Mouse (Mus musculus) myocyte (in vitro differentiated cells): ENCODE results near the gene Snrk. TPM values are rescaled to one million over a fixed set of nuclear protein-coding genes. Genes with fewer than 3 reads are reported as not detected.
"Not testable (repeated sequence)": the region's sequence is repeated elsewhere in the genome, so short reads cannot be mapped to it uniquely, and the experiment has no call there.

Source experiments
- H3K27me3 ChIP-seq: one replicate; pipeline ENCODE4 v1.6.1; 2011; ENCODE audit not compliant: control insufficient read depth, insufficient read depth, insufficient read length
- H3K36me3 ChIP-seq: one replicate; pipeline ENCODE4 v1.6.1; 2011; ENCODE audit not compliant: control insufficient read depth, insufficient read depth
- H3K4me2 ChIP-seq: one replicate; pipeline ENCODE4 v1.6.1; 2011; ENCODE audit warnings: low read depth, control low read depth
- H3K4me3 ChIP-seq: one replicate; pipeline ENCODE4 v1.5.1; 2011; ENCODE audit warnings: mild to moderate bottlenecking, control low read depth, moderate library complexity
- H3K79me2 ChIP-seq: one replicate; pipeline ENCODE4 v1.6.1; 2011; ENCODE audit not compliant: control insufficient read depth, insufficient read depth
- H3ac ChIP-seq: one replicate; pipeline ENCODE4 v1.6.1; 2011; ENCODE audit not compliant: control insufficient read depth, insufficient read length
- CEBPB ChIP-seq: IDR thresholded peaks from 2 replicates; pipeline ENCODE4 v1.6.1; 2011; ENCODE audit warnings: mild to moderate bottlenecking, moderate library complexity; ENCODE audit not compliant: poor library complexity, insufficient read depth, severe bottlenecking
- E2F4 ChIP-seq: IDR thresholded peaks from one replicate; pipeline ENCODE4 v1.6.1; 2011; ENCODE audit warnings: mild to moderate bottlenecking, control low read depth, moderate library complexity; ENCODE audit not compliant: insufficient read depth
- MAX ChIP-seq: IDR thresholded peaks from one replicate; pipeline ENCODE4 v1.6.1; 2011; ENCODE audit warnings: low read depth, mild to moderate bottlenecking, control low read depth
- MYOD1 ChIP-seq, 3 experiments: IDR thresholded peaks; one replicate each; pipeline ENCODE4 v1.6.1; 2011; ENCODE audit warnings: control low read depth in 2 of 3, low read depth in 2 of 3, mild to moderate bottlenecking in 2 of 3, moderate library complexity in 1 of 3; ENCODE audit not compliant: insufficient read length in 2 of 3, control insufficient read depth in 1 of 3
- MYOG ChIP-seq, 3 experiments: IDR thresholded peaks; one replicate each; pipeline ENCODE4 v1.6.1; 2011; ENCODE audit warnings: control low read depth in 2 of 3, low read depth in 2 of 3, mild to moderate bottlenecking in 2 of 3; ENCODE audit not compliant: insufficient read length in 2 of 3, control insufficient read depth in 1 of 3, insufficient read depth in 1 of 3
- POLR2A ChIP-seq: IDR thresholded peaks from one replicate; pipeline ENCODE4 v1.6.1; 2011; ENCODE audit warnings: low read depth, mild to moderate bottlenecking, control low read depth, moderate library complexity; ENCODE audit not compliant: insufficient read length
- POLR2AphosphoS2 ChIP-seq: IDR thresholded peaks from one replicate; pipeline ENCODE4 v1.6.1; 2011; ENCODE audit warnings: low read depth, control low read depth; ENCODE audit not compliant: insufficient read length
- REST ChIP-seq: IDR thresholded peaks from one replicate; pipeline ENCODE4 v1.6.1; 2011; ENCODE audit warnings: mild to moderate bottlenecking, control low read depth, moderate library complexity; ENCODE audit not compliant: insufficient read depth, insufficient read length
- SRF ChIP-seq: IDR thresholded peaks from one replicate; pipeline ENCODE4 v1.6.1; 2011; ENCODE audit warnings: low read depth; ENCODE audit not compliant: control insufficient read depth, insufficient read length
- TCF12 ChIP-seq: IDR thresholded peaks from one replicate; pipeline ENCODE4 v1.6.1; 2011; ENCODE audit warnings: mild to moderate bottlenecking, control low read depth; ENCODE audit not compliant: poor library complexity, insufficient read depth, severe bottlenecking
- TCF3 ChIP-seq: IDR thresholded peaks from one replicate; pipeline ENCODE4 v1.6.1; 2011; ENCODE audit warnings: low read depth, control low read depth; ENCODE audit not compliant: insufficient read length
- USF1 ChIP-seq: IDR thresholded peaks from one replicate; pipeline ENCODE4 v1.6.1; 2011; ENCODE audit warnings: low read depth, mild to moderate bottlenecking, control low read depth, moderate library complexity
- polyA plus RNA-seq: library from polyadenylated mRNA; unstranded; fragments of >200 nt; fragmentation: generic; extraction: Trizol; gene quantifications from one replicate; pipeline ENCODE4 v1.2.1, GENCODE M21; 2012; ENCODE audit warnings: missing spikeins

Gene Snrk
- polyA plus RNA-seq, 1 experiment, result 9.9 TPM

GRCm38 (mm10) chr9:122153436-122153835 is 36.4 kb downstream of the Snrk start:
- Histone ChIP-seq H3K27me3 (no peaks in the 10 kb centered on the region), H3K36me3 (no peaks in the 10 kb centered on the region), H3K4me3 (no peak overlapping the region), H3ac (no peak overlapping the region), H3K4me2 (no peak overlapping the region), H3K79me2 (no peaks in the 10 kb centered on the region)
- TF ChIP-seq SRF (no peak), TCF3 (no peak), MYOD1 (IDR thresholded peaks at IDR 0.05; ENCODE audit: control insufficient read depth in 1 of 3, insufficient read length in 2 of 3, low read depth in 2 of 3) (no peak), REST (no peak), USF1 (no peak), E2F4 (no peak), CEBPB (no peak), TCF12 (no peak), POLR2AphosphoS2 (no peak), MAX (no peak), POLR2A (no peak)

GRCm38 (mm10) chr9:122155193-122155592 is 38.1 kb downstream of the Snrk start:
- Histone ChIP-seq H3K79me2 (no peaks in the 10 kb centered on the region), H3K36me3 (no peaks in the 10 kb centered on the region), H3K4me3 (no peak overlapping the region), H3K4me2 (no peak overlapping the region), H3K27me3 (no peaks in the 10 kb centered on the region), H3ac (no peak overlapping the region)
- TF ChIP-seq MAX (no peak), MYOG (IDR thresholded peaks at IDR 0.05; ENCODE audit: control insufficient read depth in 1 of 3, insufficient read depth in 1 of 3, insufficient read length in 2 of 3, low read depth in 2 of 3) (no peak), MYOD1 (IDR thresholded peaks at IDR 0.05; ENCODE audit: control insufficient read depth in 1 of 3, insufficient read length in 2 of 3, low read depth in 2 of 3) (no peak), E2F4 (no peak), USF1 (no peak), TCF12 (no peak), REST (no peak), POLR2AphosphoS2 (no peak), TCF3 (no peak), POLR2A (no peak)

- H3K79me2 ChIP-seq, result no peaks in the 10 kb centered on the region
- H3K36me3 ChIP-seq, result no peaks in the 10 kb centered on the region
- H3ac ChIP-seq, result no peak overlapping the region
- H3K27me3 ChIP-seq, result no peaks in the 10 kb centered on the region
- H3K4me2 ChIP-seq, result no peak overlapping the region
- no peak for TF ChIP-seq MAX
- TF ChIP-seq POLR2A, result no peak
- no peak for TF ChIP-seq CEBPB
- no peak for TF ChIP-seq E2F4
- no peak for TF ChIP-seq MYOG (IDR thresholded peaks at IDR 0.05; ENCODE audit: control insufficient read depth in 1 of 3, insufficient read depth in 1 of 3, insufficient read length in 2 of 3, low read depth in 2 of 3)
- no peak for TF ChIP-seq POLR2AphosphoS2
- no peak overlapping the region for H3K4me3 ChIP-seq
These were observed 39.5 kb downstream of the Snrk start for GRCm38 (mm10) chr9:122156389-122157078.

GRCm38 (mm10) chr9:122157079-122157441 is 40.0 kb downstream of the Snrk start:
- H3ac ChIP-seq, result no peak overlapping the region
- no peaks in the 10 kb centered on the region for H3K36me3 ChIP-seq
- no peak overlapping the region for H3K4me3 ChIP-seq
- TF ChIP-seq TCF3, result no peak
- TF ChIP-seq MYOG (IDR thresholded peaks at IDR 0.05; ENCODE audit: control insufficient read depth in 1 of 3, insufficient read depth in 1 of 3, insufficient read length in 2 of 3, low read depth in 2 of 3), result no peak
- no peak for TF ChIP-seq REST
- no peak for TF ChIP-seq MYOD1 (IDR thresholded peaks at IDR 0.05; ENCODE audit: control insufficient read depth in 1 of 3, insufficient read length in 2 of 3, low read depth in 2 of 3)
- TF ChIP-seq MAX, result no peak
- TF ChIP-seq POLR2A, result no peak
- no peak for TF ChIP-seq POLR2AphosphoS2
- TF ChIP-seq E2F4, result no peak
- no peak for TF ChIP-seq SRF
- no peak for TF ChIP-seq CEBPB
- TF ChIP-seq TCF12, result no peak
- TF ChIP-seq USF1, result no peak
- no peaks in the 10 kb centered on the region for H3K27me3 ChIP-seq
- no peaks in the 10 kb centered on the region for H3K79me2 ChIP-seq
- no peak overlapping the region for H3K4me2 ChIP-seq

- TF ChIP-seq USF1 (no peak), POLR2AphosphoS2 (no peak)
- Histone ChIP-seq H3ac (no peak overlapping the region), H3K79me2 (no peaks in the 10 kb centered on the region), H3K27me3 (no peaks in the 10 kb centered on the region), H3K36me3 (peaks cover 15% of the 10 kb centered on the region), H3K4me3 (no peak overlapping the region), H3K4me2 (no peak overlapping the region)
These were observed 47.5 kb downstream of the Snrk start for GRCm38 (mm10) chr9:122164535-122164934.

- H3ac ChIP-seq, H3K4me2 ChIP-seq, H3K79me2 ChIP-seq, H3K4me3 ChIP-seq, H3K27me3 ChIP-seq: not testable (repeated sequence)
- H3K36me3 ChIP-seq, result peaks cover 15% of the 10 kb centered on the region
These were observed 50.7 kb downstream of the Snrk start for GRCm38 (mm10) chr9:122167719-122168118.
